ENCODE assay signal across 19 mouse cellular contexts in genomic region chr10:81510246-81510810, GRCm38 (mm10). TPM values are rescaled to one million over a fixed set of nuclear protein-coding genes. Genes with fewer than 3 reads are reported as not detected.
DNase-seq lines count a peak whose midpoint lies in the region; ATAC-seq and TF ChIP-seq lines count a peak whose summit lies in the region.
"Had no signal": no experiment of that assay in that cellular context is flagged by ENCODE, and none has a peak within 500 bp of the region (broad histone marks: within the 10 kb centered on the region; RNA-seq: fewer than 3 reads in every experiment).

No protein-coding gene starts in this region.

- 57% methylated on average over 14 of the region's 14 CpGs for WGBS in lung, postnatal 0 days

- H3K27me3 ChIP-seq in lung, postnatal 0 days (replicated peaks; ENCODE audit: insufficient read depth, low read length): no peaks in the 10 kb centered on the region

- TF ChIP-seq CTCF in lung, postnatal 0 days (IDR thresholded peaks at IDR 0.05): no peak

- no peaks in the 10 kb centered on the region for H3K36me3 ChIP-seq in lung, postnatal 0 days (ENCODE audit: insufficient read depth, low read length)
- H3K36me3 ChIP-seq: embryonic facial prominence, embryonic 10.5 days; limb, embryonic 10.5 days; midbrain, embryonic 10.5 days had no signal

- no peak overlapping the region for H3K27ac ChIP-seq in lung, postnatal 0 days (ENCODE audit: low read length)
- H3K27ac ChIP-seq: embryonic facial prominence, embryonic 10.5 days; forebrain, embryonic 13.5 days; left cerebral cortex, adult 2 months; limb, embryonic 10.5 days; midbrain, embryonic 10.5 days had no signal

- TF ChIP-seq EP300 in lung, postnatal 0 days (IDR thresholded peaks at IDR 0.05): no peak

- no peak overlapping the region for H3K4me3 ChIP-seq in lung, postnatal 0 days (ENCODE audit: low read depth, low read length)
- H3K4me3 ChIP-seq: embryonic facial prominence, embryonic 10.5 days; forebrain, embryonic 13.5 days; left cerebral cortex, adult 2 months; limb, embryonic 10.5 days; midbrain, embryonic 10.5 days had no signal

- H3K4me1 ChIP-seq in lung, postnatal 0 days (ENCODE audit: insufficient read depth, low read depth, low read length): no peaks in the 10 kb centered on the region
- H3K4me1 ChIP-seq: forebrain, embryonic 13.5 days had no signal

- no peak overlapping the region for H3K9ac ChIP-seq in lung, postnatal 0 days (replicated peaks; ENCODE audit: low read depth)
- H3K9ac ChIP-seq: forebrain, embryonic 13.5 days had no signal

- no peak for DNase-seq in lung, postnatal 0 days (ENCODE audit: low spot score)
- DNase-seq in lung, postnatal 14 days: no peak
- peak; percentile 85 for DNase-seq in CD4-positive, CD25-positive, alpha-beta regulatory T cell, adult 2 months (ENCODE audit: low read depth, low spot score)
- peak; percentile 79 for DNase-seq in ZHBTc4 (ENCODE audit: low read depth, low spot score)
- DNase-seq in naive thymus-derived CD4-positive, alpha-beta T cell, adult 2 months (ENCODE audit: low read depth): peak; percentile 68
- DNase-seq in urinary bladder, postnatal 25 days (ENCODE audit: low spot score): no peak
- no peak for DNase-seq in cerebellum, postnatal 4 days (ENCODE audit: low spot score in 2 of 2)
- DNase-seq: cerebellum, postnatal 25 days; heart, postnatal 36 days; kidney, adult 18-20 months; kidney, postnatal 10 days had no signal

- H3K9me3 ChIP-seq in lung, postnatal 0 days (ENCODE audit: low read length): no peaks in the 10 kb centered on the region
- H3K9me3 ChIP-seq: forebrain, embryonic 13.5 days had no signal

- no peak overlapping the region for H3K4me2 ChIP-seq in lung, postnatal 0 days (replicated peaks; ENCODE audit: low read depth, low read length)
- H3K4me2 ChIP-seq: forebrain, embryonic 13.5 days; heart, embryonic 11.5 days; liver, embryonic 11.5 days had no signal

- ATAC-seq in lung, postnatal 0 days: 0 out of 2 replicates have a peak, but pooled peaks have one; percentile 43
- ATAC-seq: forebrain, embryonic 13.5 days; hindbrain, embryonic 16.5 days had no signal

RNA-seq across cellular contexts. Expression of gene S1pr4, which starts 10.4 kb away (rescaled TPM):
- polyA plus RNA-seq in lung, postnatal 0 days (2015; fragmentation: Nextera tagmentation; extraction: Ambion mirVana): 19.0 and 19.3 TPM in 2 replicates

RNA-seq across cellular contexts. Expression of gene Gna15, which starts 13.7 kb away (rescaled TPM):
- 4.2 and 4.6 TPM in 2 replicates for polyA plus RNA-seq in lung, postnatal 0 days (2015; fragmentation: Nextera tagmentation; extraction: Ambion mirVana)

RNA-seq across cellular contexts. Expression of gene Ncln, which starts 14.1 kb away (rescaled TPM):
- 40.7 and 46.7 TPM in 2 replicates for polyA plus RNA-seq in lung, postnatal 0 days (2015; fragmentation: Nextera tagmentation; extraction: Ambion mirVana)

RNA-seq across cellular contexts. Expression of gene Celf5, which starts 27.8 kb away (rescaled TPM):
- polyA plus RNA-seq in lung, postnatal 0 days (2015; fragmentation: Nextera tagmentation; extraction: Ambion mirVana): 0.08 and 0.11 TPM in 2 replicates
- polyA plus RNA-seq: liver, embryonic 11.5 days had no signal

RNA-seq across cellular contexts. Expression of gene Gna11, which starts 34.7 kb away (rescaled TPM):
- polyA plus RNA-seq in lung, postnatal 0 days (2015; fragmentation: Nextera tagmentation; extraction: Ambion mirVana): 62.5 and 63.2 TPM in 2 replicates

Comparison
In these comparisons a context has a peak if more than half of its experiments do, and no peak if none do; other contexts are left out.
1. DNase-seq: peak in CD4-positive, CD25-positive, alpha-beta regulatory T cell, adult 2 months (single experiment), ZHBTc4 (single experiment) and naive thymus-derived CD4-positive, alpha-beta T cell, adult 2 months (single experiment); none in lung, postnatal 0 days (single experiment), lung, postnatal 14 days (single experiment), urinary bladder, postnatal 25 days (single experiment) and cerebellum, postnatal 4 days (0 of 2).